Mouse (Mus musculus): Measurements from ENCODE around the gene Brf1.

- TF ChIP-seq FLI1 (IDR thresholded peaks at IDR 0.05; ENCODE audit: low read length) = no peak
- TF ChIP-seq GATA1 (IDR thresholded peaks at IDR 0.05; ENCODE audit: borderline replicate concordance, low read length) = no peak
Observed at GRCm38 (mm10) chr12:112941776-112942713, 58.5 kb downstream of the Brf1 start, which contains the start of gene Nudt14.
